Mouse (Mus musculus): ENCODE results near the gene Morn3.

DNA sequence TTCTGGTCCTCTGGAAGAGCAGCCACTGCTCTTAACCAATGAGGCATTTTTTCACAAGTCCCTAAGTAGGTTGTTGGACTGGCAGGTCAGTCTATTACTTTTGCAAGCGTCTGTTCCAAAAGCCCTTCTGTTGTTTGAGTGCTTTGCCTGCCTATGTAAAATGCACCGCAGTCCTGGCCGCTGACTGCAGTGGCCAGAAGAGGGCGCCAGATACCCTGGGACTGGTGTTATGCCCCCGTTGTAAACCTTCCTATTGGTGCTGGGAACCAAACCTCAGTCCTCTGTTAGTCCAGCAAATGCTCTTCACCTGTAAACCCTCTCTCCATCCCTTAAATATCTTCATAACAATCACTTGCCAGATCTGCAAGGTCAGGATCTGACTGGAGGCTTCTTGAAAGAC, 4.9 kb upstream of the Morn3 start:
- TF ChIP-seq CHD2 (IDR thresholded peaks at IDR 0.05; ENCODE audit: low read depth, low read length) (no peak), MAFK (IDR thresholded peaks at IDR 0.05; ENCODE audit: insufficient read depth, low read depth, low read length) (no peak), ZNF384 (IDR thresholded peaks at IDR 0.05; ENCODE audit: low read depth, low read length) (no peak), ZC3H11A (IDR thresholded peaks at IDR 0.05; ENCODE audit: borderline replicate concordance, low read depth, low read length) (no peak)

Measured in ES-E14 (cell line).